Mouse (Mus musculus) naive thymus-derived CD4-positive, alpha-beta T cell, adult 5 months (primary cell): ENCODE data around the gene Phospho1. TPM values are rescaled to one million over a fixed set of nuclear protein-coding genes. Genes with fewer than 3 reads are reported as not detected.

Experiments used
- polyA plus RNA-seq: library from polyadenylated mRNA; unstranded; fragments of 100-300 nt; shearing (Covaris generic); gene quantifications from one replicate; pipeline ENCODE4 v1.2.1, GENCODE M21; 2017

Gene Phospho1
- polyA plus RNA-seq, result not detected

GRCm38 (mm10) chr11:95824071-95824876 is at the start of gene Phospho1:
Gene Phospho1 (plus strand): TSS chr11:95824499.

GRCm38 (mm10) chr11:95837059-95837458 is 12.8 kb downstream of the Phospho1 start, which contains the start of gene Gngt2:
Gene Gngt2 (plus strand): TSS chr11:95837216.

GRCm38 (mm10) chr11:95842074-95842681 is 17.9 kb downstream of the Phospho1 start, which contains the start of gene Abi3:
Gene Abi3 (minus strand): TSS chr11:95842476.

Other genes starting within 250 kb of the Phospho1 start
- not detected for gene Ngfr, start 236.8 kb upstream of the Phospho1 start, polyA plus RNA-seq
- gene Phb, start 157.5 kb upstream of the Phospho1 start, polyA plus RNA-seq, result 52.9 TPM
- gene Zfp652, start 111.8 kb upstream of the Phospho1 start, polyA plus RNA-seq, result 45.2 TPM
- 2.9 TPM for gene B130006D01Rik, start 100.9 kb upstream of the Phospho1 start, polyA plus RNA-seq
- 16.1 TPM for gene Gngt2, start 12.7 kb downstream of the Phospho1 start, polyA plus RNA-seq
- 29.5 TPM for gene Abi3, start 18.0 kb downstream of the Phospho1 start, polyA plus RNA-seq
- not detected for gene B4galnt2, start 90.4 kb downstream of the Phospho1 start, polyA plus RNA-seq
- gene Igf2bp1, start 181.4 kb downstream of the Phospho1 start, polyA plus RNA-seq, result 0.06 TPM
- not detected for gene Gip, start 200.0 kb downstream of the Phospho1 start, polyA plus RNA-seq
- 54.2 TPM for gene Snf8, start 210.4 kb downstream of the Phospho1 start, polyA plus RNA-seq
- gene Ube2z, start 240.9 kb downstream of the Phospho1 start, polyA plus RNA-seq, result 46.6 TPM